In the genomic region with DNA sequence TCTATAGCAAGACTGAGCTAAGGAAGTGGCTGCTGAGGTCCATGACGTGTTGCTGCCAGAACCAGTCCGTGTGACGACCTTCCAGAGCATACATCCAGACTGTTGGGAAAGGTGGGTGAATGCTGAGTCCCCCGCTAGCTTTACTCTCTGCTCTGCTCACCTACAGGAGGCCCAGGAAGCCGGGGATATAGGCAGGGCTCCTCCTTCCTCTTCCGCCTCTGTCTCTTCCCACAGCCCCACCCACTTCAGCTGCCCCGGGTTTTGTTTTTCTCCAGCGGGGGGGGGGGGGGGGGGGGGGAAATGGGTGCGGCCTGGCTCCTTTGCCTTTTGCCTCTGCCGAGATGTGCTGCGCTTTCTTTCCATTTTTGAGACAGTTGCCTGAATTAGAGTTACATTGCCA, we compare ENCODE assay signal across 9 mouse cellular contexts. TPM values are rescaled to one million over a fixed set of nuclear protein-coding genes. Genes with fewer than 3 reads are reported as not detected.
DNase-seq lines count a peak whose midpoint lies in the region; ATAC-seq and TF ChIP-seq lines count a peak whose summit lies in the region.
"Had no signal": no experiment of that assay in that cellular context is flagged by ENCODE, and none has a peak within 500 bp of the region (broad histone marks: within the 10 kb centered on the region; RNA-seq: fewer than 3 reads in every experiment).

No protein-coding gene starts in this region.

- peaks cover 39% of the 10 kb centered on the region for H3K27me3 ChIP-seq in heart, embryonic 12.5 days (replicated peaks)
- H3K27me3 ChIP-seq in liver, embryonic 14.5 days (ENCODE audit: control insufficient read depth, insufficient read depth, low read length), result no peaks in the 10 kb centered on the region
- H3K27me3 ChIP-seq in splenic B cell, adult 2 months (ENCODE audit: control insufficient read depth, insufficient read depth, low read length, poor library complexity, severe bottlenecking), result no peaks in the 10 kb centered on the region; the same call in 1 of the 2 replicates

- H3K36me3 ChIP-seq in heart, embryonic 12.5 days, result no peaks in the 10 kb centered on the region
- no peaks in the 10 kb centered on the region for H3K36me3 ChIP-seq in liver, embryonic 14.5 days (replicated peaks; ENCODE audit: control insufficient read depth, insufficient read depth, low read depth)
- H3K36me3 ChIP-seq in splenic B cell, adult 2 months (ENCODE audit: control insufficient read depth, insufficient read depth, low read length, poor library complexity, severe bottlenecking), result no peaks in the 10 kb centered on the region

- peak overlapping the region; percentile 42; the same call in 1 of the 2 replicates for H3K4me2 ChIP-seq in heart, embryonic 12.5 days
- peak overlapping the region; percentile 30 for H3K4me2 ChIP-seq in liver, embryonic 14.5 days (ENCODE audit: low read depth)

- no peak overlapping the region for H3K27ac ChIP-seq in heart, embryonic 12.5 days (ENCODE audit: poor library complexity, severe bottlenecking)
- no peak overlapping the region for H3K27ac ChIP-seq in liver, embryonic 14.5 days

- TF ChIP-seq EP300 in liver, embryonic 14.5 days (IDR thresholded peaks at IDR 0.05; ENCODE audit: low read depth), result no peak

- peaks cover 4% of the 10 kb centered on the region for H3K4me1 ChIP-seq in heart, embryonic 12.5 days (replicated peaks)
- H3K4me1 ChIP-seq in liver, embryonic 14.5 days (replicated peaks; ENCODE audit: control insufficient read depth in 2 of 2, insufficient read depth in 2 of 2, low read length in 1 of 2), result peaks cover 0 to 2% of the 10 kb centered on the region in 2 experiments; a peak in 1 of 4 replicates

- H3K9ac ChIP-seq in heart, embryonic 12.5 days, result no peak overlapping the region
- no peak overlapping the region for H3K9ac ChIP-seq in liver, embryonic 14.5 days (replicated peaks)

- TF ChIP-seq CTCF in liver, embryonic 14.5 days (IDR thresholded peaks at IDR 0.05; ENCODE audit: low read depth), result no peak

- DNase-seq in heart, postnatal 4 days, result no peak
- peak; percentile 66 for DNase-seq in T-cell, adult 2 months (ENCODE audit: low spot score)
- DNase-seq in liver, embryonic 14.5 days (ENCODE audit: low read depth in 3 of 3, low spot score in 3 of 3), result no peak
- peak; percentile 67 for DNase-seq in splenic B cell, adult 2 months (ENCODE audit: low read depth, low spot score)
- DNase-seq in adrenal gland, postnatal 14 days, result no peak
- DNase-seq in adrenal gland, postnatal 4 days (ENCODE audit: low spot score in 2 of 2), result no peak
- DNase-seq in layer of hippocampus, adult 9-11 months, result no peak
- DNase-seq: cerebellum, adult 9-11 months had no signal

- no peak for ATAC-seq in heart, embryonic 12.5 days (ENCODE audit: insufficient number of reproducible peaks, low FRiP score)
- no peak for ATAC-seq in liver, embryonic 14.5 days (ENCODE audit: insufficient read depth)

- no peak overlapping the region for H3K4me3 ChIP-seq in heart, embryonic 12.5 days
- H3K4me3 ChIP-seq in liver, embryonic 14.5 days (ENCODE audit: insufficient read depth in 1 of 2, low read depth in 2 of 2, low read length in 2 of 2), result 0 out of 4 replicates have a peak overlapping the region, but pooled peaks of 1 of the 2 experiments have one; percentile 22

- no peaks in the 10 kb centered on the region for H3K9me3 ChIP-seq in heart, embryonic 12.5 days (replicated peaks)
- H3K9me3 ChIP-seq in liver, embryonic 14.5 days (ENCODE audit: control insufficient read depth, low read length), result no peaks in the 10 kb centered on the region

- WGBS in heart, embryonic 12.5 days, result 39% methylated on average over 10 of the region's 11 CpGs
- WGBS in liver, embryonic 14.5 days (ENCODE audit: insufficient replicate concordance), result 14% methylated on average over 10 of the region's 11 CpGs

RNA-seq across cellular contexts. Expression of gene Trim2, which starts 30.9 kb away (rescaled TPM):
- polyA plus RNA-seq in heart, embryonic 12.5 days (2016; fragmentation: Nextera tagmentation; extraction: Ambion mirVana), result 9.0 and 10.1 TPM in 2 replicates
- total RNA-seq in heart, postnatal 4 days (2021), result 10 to 100 TPM in 1 of 2 experiments, 1 to 10 TPM in 1; 8.9 to 10.1 TPM
- 2.1 and 2.5 TPM in 2 replicates for polyA plus RNA-seq in liver, embryonic 14.5 days (2012; rRNA removed)
- polyA plus RNA-seq in liver, embryonic 14.5 days (2014; fragmentation: Nextera tagmentation; extraction: Ambion mirVana), result 3.5 and 4.7 TPM in 2 replicates
- 53.5 and 56.7 TPM in 2 replicates for total RNA-seq in adrenal gland, postnatal 14 days (2021)
- 10 to 100 TPM; 59.5 to 71.3 TPM for total RNA-seq in adrenal gland, postnatal 4 days (2021)

Comparison
In these comparisons a context has a peak if more than half of its experiments do, and no peak if none do; other contexts are left out.
1. DNase-seq: peak in T-cell, adult 2 months (single experiment) and splenic B cell, adult 2 months (single experiment); none in heart, postnatal 4 days (single experiment), liver, embryonic 14.5 days (0 of 3), adrenal gland, postnatal 14 days (single experiment), adrenal gland, postnatal 4 days (0 of 2) and layer of hippocampus, adult 9-11 months (single experiment).